Mouse (Mus musculus): ENCODE measurements around the gene Neurod2.

Neurod2 gene

GRCm38 (mm10) chr11:98353651-98354211, 24.3 kb upstream of the Neurod2 start:
- peak in 1 of 2 experiments; percentile 32 for DNase-seq

GRCm38 (mm10) chr11:98352272-98352990, 23.0 kb upstream of the Neurod2 start:
- DNase-seq = peak in 1 of 2 experiments; percentile 15

- no peak for DNase-seq
Observed at GRCm38 (mm10) chr11:98349308-98349707, 19.9 kb upstream of the Neurod2 start.

GRCm38 (mm10) chr11:98348083-98348961, 18.9 kb upstream of the Neurod2 start, which contains the start of gene Ppp1r1b:
TSS of gene Ppp1r1b (plus strand) at chr11:98348404.
- DNase-seq = peak; percentile 80 to 81

- DNase-seq = peak; percentile 62 to 74
Observed at GRCm38 (mm10) chr11:98347385-98348082, 18.1 kb upstream of the Neurod2 start.

- peak in 1 of 2 experiments; percentile 9 for DNase-seq
Observed at GRCm38 (mm10) chr11:98346168-98346567, 16.7 kb upstream of the Neurod2 start.

GRCm38 (mm10) chr11:98345253-98345652, 15.8 kb upstream of the Neurod2 start:
- DNase-seq = peak; percentile 94 to 96

GRCm38 (mm10) chr11:98342000-98342945, 12.8 kb upstream of the Neurod2 start:
- DNase-seq = peak; percentile 96 to 99

GRCm38 (mm10) chr11:98341174-98341573, 11.7 kb upstream of the Neurod2 start:
- DNase-seq = no peak

- DNase-seq = no peak
Observed at GRCm38 (mm10) chr11:98340597-98340996, 11.1 kb upstream of the Neurod2 start.

- peak; percentile 77 to 82 for DNase-seq
Observed at GRCm38 (mm10) chr11:98339679-98340287, 10.3 kb upstream of the Neurod2 start.

- DNase-seq = peak; percentile 69 to 75
Observed at GRCm38 (mm10) chr11:98339071-98339501, 9.6 kb upstream of the Neurod2 start.

GRCm38 (mm10) chr11:98338507-98338961, 9.1 kb upstream of the Neurod2 start:
- DNase-seq = peak; percentile 93

- DNase-seq = peak; percentile 69 to 76
Observed at GRCm38 (mm10) chr11:98336245-98337107, 7.0 kb upstream of the Neurod2 start.

GRCm38 (mm10) chr11:98335250-98335649, 5.8 kb upstream of the Neurod2 start:
- DNase-seq = peak; percentile 54

- DNase-seq = peak; percentile 92 to 94
Observed at GRCm38 (mm10) chr11:98333981-98334741, 4.7 kb upstream of the Neurod2 start.

GRCm38 (mm10) chr11:98333263-98333696, 3.8 kb upstream of the Neurod2 start:
- peak; percentile 76 to 79 for DNase-seq

GRCm38 (mm10) chr11:98332841-98333240, 3.4 kb upstream of the Neurod2 start:
- DNase-seq = peak in 1 of 2 experiments; percentile 12

- DNase-seq = peak in 1 of 2 experiments; percentile 5
Observed at GRCm38 (mm10) chr11:98332186-98332585, 2.7 kb upstream of the Neurod2 start.
